Mouse (Mus musculus) left cerebral cortex, adult 2 months (tissue): ENCODE measurements around the gene Galc. TPM values are rescaled to one million over a fixed set of nuclear protein-coding genes. Genes with fewer than 3 reads are reported as not detected.
"Not testable (repeated sequence)": the region's sequence is repeated elsewhere in the genome, so short reads cannot be mapped to it uniquely, and the experiment has no call there.

Experiments
- DNase-seq, 2 experiments: peaks; one replicate each; pipeline ENCODE4 v3.0.0; 2021 to 2022; ENCODE audit warnings: low spot score in 2 of 2, mixed read lengths in 1 of 2; ENCODE audit errors: extremely low spot score in 1 of 2
- H3K27ac ChIP-seq: fragments of 200-600 bp; 2 replicates; pipeline ENCODE4 v1.8.1; 2022
- H3K4me3 ChIP-seq: fragments of 200-600 bp; 2 replicates; pipeline ENCODE4 v1.8.1; 2022
- CTCF ChIP-seq: fragments of 200-600 bp; IDR thresholded peaks from 2 replicates; pipeline ENCODE4 v1.8.1; 2022; ENCODE audit warnings: antibody characterized with exemption, mild to moderate bottlenecking, moderate library complexity
- intact Hi-C: fragments of 180-260 bp; cut with DNase I; formaldehyde crosslinking; loops from one replicate; pipeline ENCODE4 v1.15.1; 2025
- total RNA-seq, 2 experiments: library from RNA; stranded (reverse); gene quantifications; 2 replicates each; pipeline ENCODE4 v1.2.3; 2021

Gene Galc
- total RNA-seq, 2 experiments from 2014 or later = 24.5 to 25.9 TPM

DNA sequence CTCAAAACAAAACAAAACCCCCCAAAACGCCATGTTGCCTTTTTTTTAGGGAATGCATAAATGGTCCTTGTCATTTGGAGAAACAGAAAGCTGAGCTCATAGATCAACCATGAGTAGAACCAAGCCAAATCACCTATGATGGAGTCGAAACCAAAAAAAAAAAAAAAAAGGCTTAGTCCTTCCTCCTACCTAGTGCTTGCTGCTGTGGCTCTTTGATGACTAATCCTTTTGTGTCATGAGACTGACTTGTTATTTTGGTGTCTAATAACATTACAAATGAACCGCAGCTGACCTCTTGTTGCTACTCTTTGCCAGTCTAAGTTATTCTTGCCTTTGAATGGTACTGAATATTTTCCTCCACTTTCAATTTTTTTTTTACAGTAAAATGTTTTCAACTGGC is 9.6 kb downstream of the Galc start:
- no peak overlapping the region for H3K27ac ChIP-seq
- DNase-seq = no peak
- no peak for TF ChIP-seq CTCF
- intact Hi-C loops = no loop called here
- no peak overlapping the region for H3K4me3 ChIP-seq

DNA sequence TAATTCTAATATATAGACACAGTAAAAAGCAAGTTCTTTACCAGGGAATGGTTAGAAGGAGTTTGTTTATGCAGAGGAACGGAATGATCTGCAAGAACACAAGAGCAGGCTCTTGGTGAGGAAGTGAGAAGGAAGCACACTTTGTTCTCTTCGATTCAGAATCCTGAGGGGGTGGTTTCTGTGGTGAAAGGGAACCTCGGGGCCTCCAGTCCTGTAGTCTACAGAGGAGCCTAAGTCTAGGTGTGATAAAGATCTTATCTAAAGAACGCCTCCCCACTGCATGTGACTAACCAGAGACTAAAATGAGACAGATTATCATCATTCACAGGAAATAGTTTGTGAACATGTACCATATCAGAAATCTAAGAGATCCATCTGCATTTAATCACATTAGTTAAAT is 12.4 kb downstream of the Galc start:
- DNase-seq = no peak
- H3K4me3 ChIP-seq = no peak overlapping the region
- no peak overlapping the region for H3K27ac ChIP-seq
- no peak for TF ChIP-seq CTCF
- intact Hi-C loops = no loop called here

DNA sequence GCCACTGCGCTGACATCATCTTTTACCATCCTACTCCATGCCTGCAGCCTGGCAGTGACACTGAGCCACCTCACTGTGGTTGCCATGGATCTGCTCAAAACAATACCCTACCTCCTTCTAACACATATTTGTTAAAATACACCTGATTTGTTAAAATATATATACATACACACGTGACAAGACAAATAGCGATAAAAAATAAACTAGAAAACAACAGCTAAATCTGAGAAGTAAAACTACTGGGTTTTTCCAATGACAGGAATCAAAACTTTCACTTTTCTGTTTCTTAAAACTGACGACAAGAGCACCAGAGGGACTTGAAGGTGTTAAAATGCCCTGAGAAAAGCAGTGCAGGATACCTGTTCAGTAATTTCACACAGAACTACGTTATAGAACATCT is 14.4 kb downstream of the Galc start:
- no peak for DNase-seq
- Histone ChIP-seq H3K4me3 (no peak overlapping the region), H3K27ac (no peak overlapping the region)
- intact Hi-C loops = no loop called here
- TF ChIP-seq CTCF = no peak

- no peak overlapping the region for H3K27ac ChIP-seq
- intact Hi-C loops = no loop called here
- no peak overlapping the region for H3K4me3 ChIP-seq
- DNase-seq = peak in 1 of 2 experiments; percentile 25
- no peak for TF ChIP-seq CTCF
Observed at GRCm38 (mm10) chr12:98244161-98244560, 15.1 kb downstream of the Galc start.

GRCm38 (mm10) chr12:98238478-98238877 is 20.8 kb downstream of the Galc start:
- H3K4me3 ChIP-seq, DNase-seq, H3K27ac ChIP-seq, intact Hi-C loops: not testable (repeated sequence)

DNA sequence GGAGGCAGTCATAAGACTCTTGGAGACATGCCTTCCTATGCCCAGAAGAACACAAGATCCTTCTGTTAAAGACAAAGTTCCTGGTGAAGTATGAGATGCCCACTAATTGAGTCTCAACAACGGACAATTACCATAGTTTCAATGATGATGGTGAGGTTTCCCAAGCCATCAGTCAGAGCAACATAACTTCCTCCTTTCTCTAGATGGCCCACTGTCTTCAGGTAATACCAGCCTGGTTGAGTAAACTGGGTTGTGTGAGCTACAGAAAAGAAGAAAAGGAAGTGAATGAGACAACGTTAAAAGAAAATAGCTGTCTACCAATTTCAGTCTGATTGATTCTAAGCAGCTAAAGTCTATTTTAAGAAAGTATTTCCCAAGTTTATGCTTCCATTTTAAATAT is 32.2 kb downstream of the Galc start:
- H3K27ac ChIP-seq = no peak overlapping the region
- TF ChIP-seq CTCF = no peak
- H3K4me3 ChIP-seq = no peak overlapping the region
- DNase-seq = no peak
- intact Hi-C loops = no loop called here

GRCm38 (mm10) chr12:98223286-98223685 is 36.0 kb downstream of the Galc start:
- no peak for DNase-seq
- intact Hi-C loops = no loop called here
- no peak overlapping the region for H3K27ac ChIP-seq
- TF ChIP-seq CTCF = no peak
- H3K4me3 ChIP-seq = no peak overlapping the region

DNA sequence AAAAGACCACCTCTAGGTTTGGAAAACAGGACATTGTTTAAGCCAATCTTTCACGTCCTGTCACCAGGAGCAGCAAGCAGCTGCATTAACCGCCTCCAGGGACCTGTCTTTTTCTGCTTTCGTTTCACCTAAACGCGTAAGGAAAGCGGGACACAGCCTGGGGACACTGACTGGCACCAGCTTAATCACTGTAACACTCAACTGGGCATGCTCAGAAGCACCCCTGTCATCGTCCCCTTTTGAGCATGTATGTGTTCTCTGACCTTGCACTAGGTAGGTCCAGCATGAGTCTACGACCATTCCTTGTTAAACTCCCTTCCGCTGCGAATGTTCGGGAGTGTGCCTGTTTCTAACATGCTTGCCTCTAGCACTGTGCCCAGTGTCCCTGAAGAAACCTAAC is 42.8 kb downstream of the Galc start:
- Histone ChIP-seq H3K4me3 (no peak overlapping the region), H3K27ac (no peak overlapping the region)
- no peak for TF ChIP-seq CTCF
- intact Hi-C loops = no loop called here
- DNase-seq = no peak

- no peak for TF ChIP-seq CTCF
- no peak overlapping the region for H3K27ac ChIP-seq
- H3K4me3 ChIP-seq = no peak overlapping the region
- intact Hi-C loops = no loop called here
- no peak for DNase-seq
Observed at GRCm38 (mm10) chr12:98215512-98215911, 43.7 kb downstream of the Galc start.

DNA sequence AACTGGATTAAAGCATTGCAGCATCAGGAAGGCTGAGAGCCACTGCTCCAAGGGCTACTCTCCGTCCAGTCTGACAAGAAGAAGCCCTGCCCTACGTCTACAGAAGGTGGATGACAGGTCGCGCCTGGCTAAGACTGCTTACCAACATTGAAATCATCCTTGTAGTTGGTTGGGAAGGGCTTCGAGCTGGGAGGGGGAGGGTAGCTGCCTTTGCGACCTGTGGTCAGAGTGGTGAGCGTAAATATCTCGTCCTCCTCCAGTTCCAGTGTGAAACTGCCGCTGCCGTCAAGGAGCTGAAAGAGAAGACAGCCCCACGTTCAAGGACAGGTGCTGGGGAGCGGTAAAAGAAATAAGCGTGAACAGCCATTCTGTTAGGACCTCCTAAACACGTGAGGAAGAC is 45.1 kb downstream of the Galc start:
- Histone ChIP-seq H3K27ac (no peak overlapping the region), H3K4me3 (no peak overlapping the region)
- no peak for TF ChIP-seq CTCF
- no peak for DNase-seq
- intact Hi-C loops = no loop called here

DNA sequence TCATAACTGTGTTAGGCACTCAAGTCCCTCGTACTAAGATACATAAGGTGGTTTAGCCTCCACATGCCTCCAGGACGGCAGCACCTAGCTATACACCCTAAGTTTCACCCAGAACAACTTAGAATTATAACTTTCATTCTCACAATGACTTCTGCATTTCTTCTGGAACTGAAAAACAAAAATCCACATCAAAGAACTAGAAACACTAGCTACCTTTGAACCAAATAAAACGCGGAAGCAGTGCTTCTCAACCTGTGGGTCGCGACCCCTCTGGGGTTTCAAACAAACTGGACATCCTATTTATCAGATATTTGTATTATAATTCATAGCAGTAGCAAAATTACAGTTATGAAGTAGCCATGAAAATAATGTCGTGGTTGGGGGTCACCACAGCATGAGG is 45.5 kb downstream of the Galc start:
- no peak overlapping the region for H3K27ac ChIP-seq
- no peak for TF ChIP-seq CTCF
- no peak for DNase-seq
- intact Hi-C loops = no loop called here
- no peak overlapping the region for H3K4me3 ChIP-seq

- DNase-seq = no peak
- TF ChIP-seq CTCF = no peak
- intact Hi-C loops = no loop called here
- H3K27ac ChIP-seq = no peak overlapping the region
- no peak overlapping the region for H3K4me3 ChIP-seq
Observed at GRCm38 (mm10) chr12:98213332-98213731, 45.9 kb downstream of the Galc start.

DNA sequence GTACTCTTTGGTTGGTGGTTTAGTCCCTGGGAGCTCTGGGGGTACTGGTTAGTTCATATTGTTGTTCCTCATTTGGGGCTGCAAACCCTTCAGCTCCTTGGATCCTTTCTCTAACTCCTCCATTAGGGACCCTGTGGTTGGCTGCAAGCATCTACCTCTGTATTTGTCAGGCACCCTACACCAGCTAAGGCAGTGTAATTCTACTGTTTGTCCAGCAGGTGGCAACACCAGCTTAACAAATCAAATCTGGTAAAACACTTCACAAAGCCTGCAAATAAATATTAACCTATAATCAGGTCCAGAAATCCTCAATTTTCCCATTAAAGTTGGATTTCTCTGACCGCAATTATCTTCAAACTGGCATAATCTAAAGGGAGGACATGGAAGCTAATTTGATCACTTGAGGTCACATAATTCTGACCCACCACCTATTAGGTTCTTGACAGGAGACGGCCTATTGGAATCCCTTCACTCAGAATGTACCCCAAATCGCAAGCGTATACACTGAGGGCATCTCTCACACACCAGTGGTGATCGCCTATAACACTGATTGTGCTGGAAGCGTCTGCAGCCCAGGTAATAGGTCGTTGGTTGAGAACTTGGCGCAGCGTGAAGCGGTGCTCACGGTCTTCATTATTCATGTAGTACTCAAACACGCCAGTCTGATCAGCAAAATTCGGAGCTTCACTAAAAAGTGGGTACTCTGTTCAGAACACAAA is 46.6 kb downstream of the Galc start:
- H3K27ac ChIP-seq = no peak overlapping the region
- DNase-seq = no peak
- intact Hi-C loops = no loop called here

GRCm38 (mm10) chr12:98210495-98210894 is 48.8 kb downstream of the Galc start:
- intact Hi-C loops = no loop called here
- no peak for DNase-seq
- Histone ChIP-seq H3K4me3 (no peak overlapping the region), H3K27ac (no peak overlapping the region)
- TF ChIP-seq CTCF = no peak

More for the DNA sequence above, 46.6 kb downstream of the Galc start:
- H3K4me3 ChIP-seq = no peak overlapping the region
- peak; percentile 94 for TF ChIP-seq CTCF
